Mouse (Mus musculus) embryonic facial prominence, embryonic 14.5 days (tissue): ENCODE measurements around the gene Rtl8c. TPM values are rescaled to one million over a fixed set of nuclear protein-coding genes. Genes with fewer than 3 reads are reported as not detected.

Experiments
- polyA plus RNA-seq: library from polyadenylated mRNA; unstranded; fragments of >200 nt; fragmentation: Nextera tagmentation; extraction: Ambion mirVana; gene quantifications from 2 replicates; pipeline ENCODE4 v1.2.1, GENCODE M21; 2014

Gene Rtl8c
- polyA plus RNA-seq, 1 experiment from 2014 or later, result 52.6 TPM

Other genes starting within 250 kb of the Rtl8c start
- gene Mospd1, start 237.5 kb upstream of the Rtl8c start, polyA plus RNA-seq, result 77.1 and 81.7 TPM in 2 replicates
- not detected in 2 replicates for gene Etd, start 173.1 kb upstream of the Rtl8c start, polyA plus RNA-seq
- gene Gm14597, start 947 bp downstream of the Rtl8c start, polyA plus RNA-seq, result not detected in 2 replicates
- gene Rtl8a, start 35.6 kb downstream of the Rtl8c start, polyA plus RNA-seq, result 81.6 and 82.2 TPM in 2 replicates
- 71.0 and 78.8 TPM in 2 replicates for gene Rtl8b, start 62.4 kb downstream of the Rtl8c start, polyA plus RNA-seq
- gene 4930502E18Rik, start 116.8 kb downstream of the Rtl8c start, polyA plus RNA-seq, result 0.80 TPM in 1 of 2 replicates, not detected in the other
- gene 1700013H16Rik, start 149.8 kb downstream of the Rtl8c start, polyA plus RNA-seq, result not detected in 2 replicates
- gene Zfp36l3, start 168.4 kb downstream of the Rtl8c start, polyA plus RNA-seq, result not detected in 2 replicates
- gene Xlr, start 189.7 kb downstream of the Rtl8c start, polyA plus RNA-seq, result 3.4 and 4.2 TPM in 2 replicates